Mouse (Mus musculus) thymus, postnatal 10 days (tissue): ENCODE data around the gene Lsamp.

ENCODE experiments used
- DNase-seq, 2 experiments: peaks; one replicate each; pipeline ENCODE4 v3.0.0; 2021; ENCODE audit warnings: low spot score in 2 of 2

Gene Lsamp

DNA sequence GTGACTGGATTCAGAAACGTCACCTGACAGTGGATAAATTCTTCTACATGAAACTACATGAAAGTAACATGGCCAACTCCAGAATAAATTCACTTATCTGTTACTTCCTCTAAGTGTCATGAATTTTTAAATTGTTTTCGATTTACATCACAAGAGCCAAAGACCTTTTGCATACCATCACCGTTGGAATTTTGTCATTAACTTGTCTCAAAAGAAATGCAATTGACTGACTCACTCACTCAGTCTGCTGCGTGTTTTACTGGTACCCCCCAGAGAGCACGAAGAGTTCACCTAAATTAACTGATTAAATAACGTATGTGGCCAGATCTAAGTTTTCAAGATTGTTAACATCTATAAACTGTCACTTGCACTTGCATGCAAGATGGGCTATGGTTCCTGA lies 672.7 kb downstream of the Lsamp start:
- DNase-seq = no peak

DNA sequence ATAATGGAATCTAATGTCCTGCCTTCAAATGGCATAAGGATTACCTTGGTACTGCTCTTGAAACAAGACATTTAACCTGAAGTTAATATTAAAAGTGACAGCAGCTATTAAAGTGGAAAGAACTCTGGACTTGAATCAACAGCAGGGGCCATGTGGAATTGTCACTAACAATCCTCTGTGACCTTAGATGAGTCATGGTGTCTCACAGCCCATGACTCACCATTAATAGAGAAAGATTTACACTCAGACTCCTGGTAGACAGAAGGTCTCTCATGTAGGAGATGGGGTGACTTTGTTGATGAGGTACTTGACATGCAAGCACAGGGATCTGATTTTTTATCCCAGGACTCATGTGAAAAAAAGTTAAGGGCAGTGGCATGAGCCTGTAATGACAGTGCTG lies 701.4 kb downstream of the Lsamp start:
- no peak for DNase-seq

DNA sequence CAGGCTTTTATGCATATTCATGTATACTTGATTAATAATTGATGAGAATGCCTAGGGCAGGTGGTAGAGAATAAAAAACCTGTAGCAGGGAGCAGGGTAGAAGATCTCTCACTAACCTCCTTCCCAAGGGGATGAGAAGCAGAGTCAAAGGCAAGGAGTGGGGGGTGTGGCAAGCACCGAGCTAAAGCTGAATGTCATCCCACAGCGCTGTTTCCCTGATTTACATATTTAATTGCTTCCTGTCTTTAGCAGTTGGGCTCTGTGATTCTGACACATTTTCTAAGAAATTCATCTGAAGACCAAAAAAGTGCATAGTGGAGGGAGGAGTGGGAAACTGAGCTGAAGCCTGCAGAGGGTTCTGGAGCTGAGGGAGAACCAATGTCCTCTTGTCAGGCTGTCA lies 708.1 kb downstream of the Lsamp start:
- no peak for DNase-seq

DNA sequence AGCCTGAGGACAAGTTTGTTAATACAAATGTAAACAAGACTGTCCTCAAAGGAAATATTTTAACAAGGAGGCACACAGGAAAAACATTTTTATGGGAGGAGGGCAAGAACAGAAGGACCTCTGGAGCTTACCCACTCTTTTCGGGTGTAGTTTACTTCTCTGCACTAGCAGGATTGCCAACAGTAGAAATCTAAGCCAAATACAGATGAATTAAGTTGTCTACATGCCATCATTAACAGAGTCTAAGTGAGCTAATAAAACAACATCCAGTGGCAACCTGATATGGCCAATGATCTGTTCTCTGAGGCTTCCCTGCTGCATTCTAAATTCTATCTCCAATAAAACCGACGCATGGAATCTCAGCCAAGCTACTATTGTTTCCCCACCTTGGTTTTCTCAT lies 713.1 kb downstream of the Lsamp start:
- no peak for DNase-seq

DNA sequence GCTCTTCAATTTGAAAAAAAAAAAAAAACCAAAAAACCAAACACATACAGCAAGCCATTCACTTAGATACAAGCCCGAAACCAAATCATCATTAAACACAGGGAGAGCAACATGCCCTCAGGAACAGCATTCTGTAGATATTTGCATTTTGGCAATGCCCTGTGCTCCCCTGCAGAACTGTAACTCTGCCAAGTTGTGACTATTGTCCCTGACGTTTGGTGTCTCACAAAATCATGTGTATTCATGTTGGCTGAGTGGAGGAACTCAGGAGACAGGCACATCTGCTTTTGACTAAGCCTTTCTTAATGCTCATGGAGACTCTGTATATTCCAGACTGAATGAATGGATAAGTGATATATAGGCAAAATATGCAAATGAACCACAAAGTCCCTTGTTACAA lies 724.4 kb downstream of the Lsamp start:
- DNase-seq = no peak

DNA sequence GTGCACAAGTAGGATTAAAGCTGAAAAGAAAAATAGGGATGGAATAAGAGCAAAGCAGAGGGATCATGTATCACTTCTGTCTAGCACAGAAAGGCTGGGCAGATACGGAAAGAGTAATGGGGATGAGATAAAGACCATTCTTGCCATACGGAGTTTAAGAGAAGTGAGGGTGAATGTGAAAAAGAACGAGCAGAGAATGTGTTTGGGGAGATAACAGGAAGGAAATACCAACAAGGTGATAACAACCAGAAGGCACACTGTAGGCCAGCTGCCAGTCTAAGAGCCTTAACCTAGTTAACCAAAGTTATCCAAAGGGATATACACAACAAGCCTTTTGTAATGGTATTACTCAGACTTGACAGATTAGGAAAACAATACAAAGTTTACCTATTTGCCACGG lies 725.4 kb downstream of the Lsamp start:
- DNase-seq = no peak

DNA sequence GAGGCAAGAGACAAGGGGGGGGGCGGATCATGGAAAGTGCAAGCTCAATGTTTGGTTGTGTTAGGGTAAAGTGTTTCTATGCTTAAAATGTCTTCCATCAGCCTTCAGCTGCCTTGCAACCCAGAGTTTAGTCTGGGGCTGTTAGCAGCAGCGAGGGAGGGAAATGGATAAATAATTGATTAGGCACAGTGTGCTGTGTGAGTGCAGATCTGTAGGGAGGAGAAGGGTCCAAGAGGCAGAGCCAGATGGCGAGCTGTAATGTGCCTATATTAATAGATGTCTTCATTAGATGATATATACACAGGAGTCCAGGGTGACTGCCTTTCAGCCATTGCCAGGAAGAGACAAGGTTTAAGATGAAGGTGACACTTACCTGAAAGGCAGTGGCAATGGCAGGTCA lies 725.9 kb downstream of the Lsamp start:
- no peak for DNase-seq

DNA sequence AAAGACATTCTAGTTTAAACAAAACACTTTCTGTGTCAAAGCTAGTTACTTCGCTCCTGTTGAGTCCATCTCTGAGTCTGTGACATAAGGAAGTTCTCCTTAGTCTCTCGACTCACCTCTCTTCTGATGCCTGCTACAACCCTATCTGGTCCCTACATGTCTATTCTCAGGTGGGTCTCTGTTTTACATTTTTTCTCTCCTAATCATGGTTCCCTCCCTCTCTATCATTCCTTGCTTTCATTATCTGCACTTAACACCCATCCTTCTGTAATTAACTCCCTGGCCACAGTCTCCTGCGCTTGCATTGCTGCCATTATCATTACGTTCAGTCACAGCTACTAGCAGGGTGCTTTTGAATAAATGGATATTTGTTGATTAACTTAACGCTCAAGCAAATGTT lies 726.3 kb downstream of the Lsamp start:
- DNase-seq = no peak

DNA sequence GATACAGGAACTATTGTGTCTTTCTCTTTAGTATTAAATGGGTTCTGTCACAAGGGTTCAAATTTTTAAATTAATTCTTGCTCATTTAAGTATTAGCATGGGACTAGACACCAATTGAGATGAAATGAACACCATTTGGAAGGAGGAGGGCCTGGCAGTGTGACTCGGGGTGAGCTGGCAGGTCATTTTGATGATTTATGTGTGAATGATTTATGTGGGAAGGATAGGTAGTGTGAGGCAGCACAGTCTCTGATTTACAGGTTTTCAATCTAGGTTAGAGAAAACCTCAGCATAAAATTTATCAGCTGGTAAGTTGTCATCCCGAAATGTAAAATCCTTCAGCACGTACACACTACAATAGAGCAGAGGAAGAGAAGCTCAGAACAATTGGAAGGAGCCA lies 729.6 kb downstream of the Lsamp start:
- DNase-seq = no peak

DNA sequence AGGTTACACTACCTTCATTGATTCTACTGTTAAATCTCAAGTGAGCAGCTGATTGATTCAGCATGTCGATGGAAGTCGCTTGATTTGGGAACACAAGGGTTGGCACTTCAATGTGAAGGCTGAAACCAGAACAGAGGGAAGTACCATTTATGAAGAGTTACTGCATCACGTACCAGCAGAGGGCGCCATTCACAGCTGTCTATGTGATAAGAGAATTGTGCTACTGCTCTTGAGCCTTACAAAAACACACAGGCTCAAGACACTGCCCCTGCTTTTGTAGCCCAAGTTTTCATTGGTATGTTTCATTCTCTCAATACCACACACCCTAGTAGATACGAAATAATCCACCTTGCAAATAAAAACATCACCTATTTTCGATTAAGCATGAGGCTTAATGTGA lies 754.9 kb downstream of the Lsamp start:
- no peak for DNase-seq

DNA sequence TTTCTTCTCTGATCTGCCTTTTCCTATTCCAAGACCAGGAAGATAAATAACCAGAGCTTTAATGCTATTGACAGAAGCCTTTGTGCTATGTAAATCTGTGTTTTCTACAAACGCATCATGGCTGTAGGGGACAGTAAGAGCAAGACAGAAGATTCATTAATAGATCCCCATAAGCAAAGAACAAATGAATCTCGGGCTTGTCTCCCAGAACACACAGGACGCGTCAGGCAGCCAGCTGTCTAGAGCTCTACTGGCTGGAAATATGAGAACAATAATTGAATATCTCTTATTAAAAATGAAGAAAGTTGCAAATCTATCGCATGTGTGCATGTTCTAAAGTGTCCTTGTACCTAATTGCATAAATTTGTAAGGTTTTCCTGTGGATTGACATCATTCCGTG lies 755.6 kb downstream of the Lsamp start:
- no peak for DNase-seq

DNA sequence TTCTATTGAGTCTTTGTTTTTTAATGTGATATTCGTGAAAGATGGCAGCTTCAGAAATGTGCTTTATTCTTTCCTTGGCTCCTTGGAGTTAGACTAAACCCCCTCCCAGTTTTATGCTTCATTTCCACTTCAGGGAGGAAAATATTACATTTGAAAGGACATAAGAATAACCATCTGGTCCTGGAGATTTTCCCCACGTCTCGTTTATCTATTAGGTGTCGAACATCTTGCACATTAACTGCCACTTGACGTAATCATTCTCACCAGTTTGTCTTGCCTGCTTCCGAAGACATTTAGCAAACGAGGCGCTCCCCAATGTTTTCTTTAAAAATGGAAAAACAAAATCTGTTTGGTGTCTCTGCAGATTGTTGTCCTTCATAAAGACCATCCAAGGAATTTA lies 756.1 kb downstream of the Lsamp start:
- no peak for DNase-seq

DNA sequence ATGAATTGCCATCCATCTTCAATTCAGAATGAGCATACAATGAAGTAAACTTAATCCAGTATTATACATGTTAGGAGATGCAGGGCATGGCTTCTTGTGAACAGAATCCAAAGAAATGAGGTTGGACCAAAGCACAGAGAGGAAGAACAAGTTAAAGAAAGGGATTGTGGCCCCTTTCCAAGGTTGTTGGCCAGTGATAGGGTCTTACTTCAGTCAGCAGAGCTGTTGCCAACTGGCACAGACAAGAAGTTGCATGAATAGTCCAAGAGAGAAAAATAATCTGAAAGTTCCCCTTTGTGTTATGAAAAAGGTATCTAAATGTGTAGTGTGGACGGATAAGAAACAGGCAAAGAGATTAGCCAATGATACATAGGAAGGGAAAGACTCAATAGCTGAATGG lies 843.0 kb downstream of the Lsamp start:
- DNase-seq = no peak

DNA sequence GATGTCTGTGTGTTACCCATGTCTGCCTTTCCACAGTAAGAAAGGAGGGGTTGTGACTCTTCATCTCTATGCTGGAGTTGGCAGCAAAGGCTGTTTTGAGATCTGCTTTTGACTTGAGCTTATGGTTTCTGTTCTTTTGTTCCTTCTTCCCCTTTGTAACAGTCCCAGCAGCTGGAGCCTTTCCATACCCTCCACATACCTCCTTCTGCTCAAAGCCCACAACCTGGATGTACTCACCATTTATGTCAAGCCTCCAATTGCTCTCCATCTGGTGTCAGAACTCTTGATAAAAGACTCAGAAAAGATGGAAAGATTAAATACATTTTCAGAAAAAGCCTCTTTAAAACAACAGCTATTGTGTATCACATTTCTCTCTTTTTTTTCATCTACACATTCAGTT lies 847.4 kb downstream of the Lsamp start:
- no peak for DNase-seq

DNA sequence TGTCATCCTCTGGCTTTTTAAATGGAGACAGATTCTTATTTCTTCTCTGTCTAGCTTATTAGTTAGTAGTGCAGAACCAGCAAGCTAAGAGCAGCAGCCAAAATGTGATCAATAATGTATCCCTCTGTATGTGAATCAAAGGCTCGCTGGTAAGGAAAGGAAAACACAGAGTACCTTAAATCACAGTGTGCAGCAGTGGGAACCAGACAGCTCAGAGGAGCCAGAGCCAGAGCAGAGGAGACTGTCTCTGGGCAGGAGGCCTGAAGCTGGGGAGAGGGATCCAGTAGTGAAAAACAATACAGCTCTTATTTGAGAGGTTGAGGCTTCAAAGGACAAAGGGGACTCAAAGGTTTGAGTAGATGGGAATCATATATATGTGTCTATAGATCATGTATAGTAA lies 857.6 kb downstream of the Lsamp start:
- DNase-seq = no peak

DNA sequence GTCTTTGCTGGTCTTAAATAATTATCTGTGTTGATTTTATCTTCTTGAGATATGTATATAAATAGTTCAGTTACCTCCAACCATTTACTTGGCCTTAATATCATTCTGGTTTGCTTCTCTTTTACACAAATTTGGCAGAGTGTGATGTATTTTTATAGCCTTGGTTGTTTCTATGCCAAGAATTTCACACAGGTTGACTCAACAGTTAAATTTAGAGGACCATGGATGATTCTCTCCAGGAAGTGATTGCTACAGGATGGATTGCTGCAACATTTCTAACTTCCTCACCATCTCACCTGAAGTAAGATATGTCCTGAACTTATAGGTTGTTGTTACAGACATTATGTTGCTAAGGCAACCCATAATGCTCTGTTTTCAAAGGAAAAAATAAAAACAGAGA lies 882.6 kb downstream of the Lsamp start:
- DNase-seq = no peak

DNA sequence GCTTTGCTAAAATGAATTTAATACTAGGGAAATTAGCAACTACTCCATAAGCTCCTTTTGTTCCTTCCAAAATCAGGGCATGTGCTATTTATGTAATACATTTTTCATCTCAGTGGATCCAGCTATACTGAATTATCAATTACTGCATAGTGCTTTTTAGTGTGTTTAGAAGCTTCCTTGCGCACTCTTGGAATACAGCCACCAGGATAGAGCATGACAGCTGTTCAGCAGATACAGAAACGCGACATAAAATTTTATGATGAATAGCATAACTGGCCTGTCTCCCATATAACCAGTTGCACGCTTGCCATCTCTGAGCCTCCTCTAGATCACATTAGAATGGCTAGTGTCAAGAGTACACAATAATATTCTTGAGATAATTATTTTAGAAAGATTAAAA lies 894.1 kb downstream of the Lsamp start:
- no peak for DNase-seq

DNA sequence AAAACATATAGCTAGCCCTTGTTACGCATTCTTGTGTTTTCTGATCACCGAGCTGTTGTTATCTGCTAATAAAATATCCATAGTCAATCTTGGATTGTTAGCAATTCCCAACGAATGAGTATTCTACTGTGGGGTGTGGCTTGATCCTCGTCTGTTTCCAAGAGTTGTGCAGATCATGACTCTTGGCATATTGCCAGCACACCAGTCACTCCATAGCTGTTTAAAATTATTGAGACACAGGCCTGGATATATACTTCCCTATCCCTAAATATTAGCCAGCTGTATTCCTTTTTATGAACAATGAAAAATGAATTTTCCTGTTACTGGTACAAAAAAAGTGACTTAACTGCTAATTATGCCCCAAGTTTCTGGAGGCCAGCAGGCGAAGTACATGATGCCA lies 897.8 kb downstream of the Lsamp start:
- DNase-seq = no peak

DNA sequence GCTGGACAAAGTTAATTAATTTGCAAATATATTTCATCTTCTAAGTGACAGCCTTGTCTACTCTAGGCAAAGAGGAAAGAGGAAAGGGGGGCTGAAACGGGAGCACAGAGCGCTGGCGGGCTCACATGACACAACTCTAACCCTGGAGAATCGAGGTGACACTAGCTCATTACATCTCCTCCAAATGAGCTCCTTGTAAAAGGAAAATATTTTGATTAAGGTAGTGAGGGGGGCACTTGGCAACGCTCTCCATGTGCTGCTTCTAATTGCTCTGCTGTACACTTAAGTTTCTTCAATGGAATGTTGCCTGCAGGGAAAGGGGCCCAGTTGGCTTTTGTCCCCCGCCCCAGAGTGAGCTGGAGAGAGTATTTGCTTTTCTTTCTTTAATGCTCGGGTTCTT lies 907.2 kb downstream of the Lsamp start:
- no peak for DNase-seq

DNA sequence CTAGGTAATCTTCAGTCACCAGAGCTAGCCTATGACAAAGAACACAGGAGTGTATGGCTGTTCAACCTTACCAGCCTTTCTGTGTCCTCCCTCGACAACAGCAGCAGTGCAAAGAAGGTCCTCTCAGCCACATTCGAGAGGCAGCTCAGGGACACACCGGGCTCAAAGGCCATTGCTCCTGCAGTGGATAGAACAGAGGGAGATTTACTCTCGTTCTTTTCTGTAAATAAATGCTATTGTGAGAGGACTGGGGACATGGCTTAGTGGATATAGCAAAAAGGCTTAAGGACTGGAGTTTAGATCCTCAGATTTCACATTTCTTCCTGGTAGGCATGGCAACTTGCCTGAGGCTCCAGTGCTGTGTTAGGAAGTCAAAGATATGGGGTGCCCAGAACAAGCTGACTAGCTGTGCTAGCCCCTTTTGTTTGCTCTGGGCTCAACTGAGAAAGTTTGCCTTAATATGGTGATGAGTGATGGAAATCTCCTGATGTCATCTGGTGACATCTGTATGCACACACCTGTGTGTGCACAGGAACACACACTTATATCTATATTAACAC lies 913.7 kb downstream of the Lsamp start:
- DNase-seq = no peak

DNA sequence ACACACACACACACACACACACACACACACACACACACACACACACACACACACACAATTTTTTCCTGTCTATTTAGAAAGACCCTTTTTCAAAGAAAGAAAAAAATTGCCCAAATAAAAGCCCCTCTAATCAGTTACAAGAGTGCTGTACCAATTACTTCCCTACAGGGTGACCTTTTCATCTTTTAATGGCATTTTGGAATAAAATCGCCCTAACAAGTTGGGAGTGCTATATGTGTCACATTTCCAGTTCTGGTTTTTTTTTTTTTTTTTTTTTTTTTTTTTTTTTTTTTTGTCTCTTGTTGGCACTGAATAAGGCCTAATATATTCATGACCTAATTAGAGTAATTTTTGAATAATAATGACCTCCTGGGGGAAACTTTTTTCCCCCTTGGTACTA lies 923.7 kb downstream of the Lsamp start:
- no peak for DNase-seq

DNA sequence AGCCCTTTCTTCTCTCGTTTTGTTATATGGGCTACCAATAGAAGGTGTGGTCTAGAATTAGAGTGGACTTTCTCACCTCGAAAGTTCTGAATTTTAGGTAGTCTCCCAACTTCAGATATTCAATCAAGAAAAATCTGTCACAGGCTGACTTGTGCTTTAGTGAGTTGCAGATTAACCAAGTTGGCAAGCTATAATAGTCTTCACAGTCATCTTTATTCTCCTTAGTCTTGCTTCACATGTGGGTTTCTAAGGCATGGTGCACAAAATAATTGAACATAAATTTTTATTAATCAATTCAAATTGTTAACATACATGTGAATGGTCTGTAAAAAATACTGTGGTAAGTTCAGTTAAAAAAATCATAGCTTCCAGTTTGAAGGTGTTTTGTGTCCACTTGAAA lies 930.0 kb downstream of the Lsamp start:
- no peak for DNase-seq

DNA sequence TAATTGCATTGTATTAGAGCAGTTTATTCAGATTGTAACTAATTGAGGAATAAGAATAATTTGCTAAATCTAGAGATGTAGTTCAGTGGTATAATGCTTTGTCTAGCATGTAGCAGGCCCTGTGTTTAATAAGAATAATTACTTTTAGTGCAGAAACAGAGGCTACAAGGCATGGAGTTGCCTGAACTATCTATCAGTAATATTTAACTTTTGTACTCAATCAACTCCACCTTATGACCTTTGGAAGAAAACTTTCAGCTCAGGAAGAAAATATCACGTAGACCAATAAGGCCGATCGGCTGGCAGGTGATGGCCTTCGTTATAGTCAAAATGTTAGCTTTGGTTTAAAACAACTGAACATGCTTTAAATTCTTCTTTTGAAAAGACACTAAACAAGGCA lies 946.4 kb downstream of the Lsamp start:
- DNase-seq = no peak

DNA sequence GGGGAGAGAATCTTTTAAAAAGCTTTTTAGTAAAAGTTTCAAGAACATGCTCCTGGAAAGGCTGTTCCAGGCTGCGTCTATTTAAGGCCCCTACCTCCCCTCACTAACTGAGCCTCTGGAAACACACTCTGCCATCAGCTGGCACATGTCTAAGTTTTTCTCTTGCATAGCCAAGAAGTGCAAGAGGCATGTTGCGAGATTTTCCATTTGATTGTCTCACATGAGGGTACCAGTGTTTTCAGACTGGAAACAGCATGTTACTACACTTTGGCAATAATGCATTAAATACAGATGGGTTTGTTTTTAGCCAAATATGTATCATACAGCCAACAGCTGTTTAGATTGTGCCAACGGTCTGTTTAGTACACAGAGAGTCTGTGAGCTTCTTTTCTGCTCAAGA lies 958.1 kb downstream of the Lsamp start:
- no peak for DNase-seq

DNA sequence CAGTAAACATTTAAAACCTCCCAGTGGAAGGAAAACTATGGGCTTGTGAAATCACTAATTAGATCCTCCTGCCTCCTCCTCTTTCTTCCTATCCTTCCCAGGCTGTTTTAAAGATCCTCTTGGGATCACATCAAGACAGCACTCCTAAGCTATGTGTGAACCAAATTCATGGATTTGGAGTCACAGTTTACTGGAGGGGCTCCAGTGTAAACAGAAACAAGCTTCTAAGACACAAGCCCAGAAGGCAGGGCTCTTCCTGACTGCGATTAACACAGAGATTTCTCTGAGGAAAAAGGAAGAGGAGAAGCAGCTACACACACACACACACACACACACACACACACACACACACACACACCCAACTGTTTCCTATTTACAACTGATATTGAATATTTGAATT lies 961.7 kb downstream of the Lsamp start:
- no peak for DNase-seq
